Mouse (Mus musculus) hindbrain, embryonic 16.5 days (tissue): ENCODE measurements around the gene Wdr78. TPM values are rescaled to one million over a fixed set of nuclear protein-coding genes. Genes with fewer than 3 reads are reported as not detected.

Experiments used
- ATAC-seq: fragments of 200-750 bp; cut with Nextera tagmentation; 2 replicates; pipeline ENCODE4 v1.8.0; 2017; ENCODE audit warnings: moderate TSS enrichment, moderate library complexity
- H3K27ac ChIP-seq: fragments of 300-500 bp; sonication (generic); 2 replicates; pipeline ENCODE4 v1.5.1; 2014; ENCODE audit warnings: low read depth, mild to moderate bottlenecking, control low read depth, low read length, moderate library complexity
- H3K27me3 ChIP-seq: fragments of 300-500 bp; sonication (generic); replicated peaks from 2 replicates; pipeline ENCODE4 v1.6.1; 2014; ENCODE audit warnings: low read length; ENCODE audit not compliant: control insufficient read depth, insufficient read depth
- H3K36me3 ChIP-seq: fragments of 300-500 bp; sonication (generic); 2 replicates; pipeline ENCODE4 v1.6.1; 2014; ENCODE audit warnings: mild to moderate bottlenecking, low read length, moderate library complexity, mixed read lengths; ENCODE audit not compliant: control insufficient read depth, insufficient read depth
- H3K4me1 ChIP-seq: fragments of 300-500 bp; sonication (generic); 2 replicates; pipeline ENCODE4 v1.6.1; 2014; ENCODE audit warnings: low read depth, low read length; ENCODE audit not compliant: control insufficient read depth, insufficient read depth
- H3K4me2 ChIP-seq: fragments of 300-500 bp; sonication (generic); 2 replicates; pipeline ENCODE4 v1.6.1; 2014; ENCODE audit warnings: mild to moderate bottlenecking, low read length, control low read depth, moderate library complexity
- H3K4me3 ChIP-seq: fragments of 300-500 bp; sonication (generic); 2 replicates; pipeline ENCODE4 v1.5.1; 2014; ENCODE audit warnings: mild to moderate bottlenecking, low read length, control low read depth, moderate library complexity
- H3K9ac ChIP-seq: fragments of 300-500 bp; sonication (generic); 2 replicates; pipeline ENCODE4 v1.6.1; 2014; ENCODE audit warnings: low read depth, mild to moderate bottlenecking, control low read depth, low read length, moderate library complexity
- H3K9me3 ChIP-seq: fragments of 300-500 bp; sonication (generic); 2 replicates; pipeline ENCODE4 v1.6.1; 2014; ENCODE audit warnings: mild to moderate bottlenecking, low read length, moderate library complexity; ENCODE audit not compliant: control insufficient read depth
- WGBS: fragments of 180-500 bp; shearing (Covaris S2); extraction: QIAGEN DNeasy Blood & Tissue Kit; methylation state at CpG from one replicate; pipeline ENCODE4 v1.1.7; 2014; 5-methylcytosine and 5-hydroxymethylcytosine counted together
- polyA plus RNA-seq: library from polyadenylated mRNA; unstranded; fragments of >200 nt; fragmentation: Nextera tagmentation; extraction: Ambion mirVana; gene quantifications from 2 replicates; pipeline ENCODE4 v1.2.1, GENCODE M21; 2015

Gene Wdr78
- polyA plus RNA-seq, 1 experiment from 2014 or later = 5.5 TPM

DNA sequence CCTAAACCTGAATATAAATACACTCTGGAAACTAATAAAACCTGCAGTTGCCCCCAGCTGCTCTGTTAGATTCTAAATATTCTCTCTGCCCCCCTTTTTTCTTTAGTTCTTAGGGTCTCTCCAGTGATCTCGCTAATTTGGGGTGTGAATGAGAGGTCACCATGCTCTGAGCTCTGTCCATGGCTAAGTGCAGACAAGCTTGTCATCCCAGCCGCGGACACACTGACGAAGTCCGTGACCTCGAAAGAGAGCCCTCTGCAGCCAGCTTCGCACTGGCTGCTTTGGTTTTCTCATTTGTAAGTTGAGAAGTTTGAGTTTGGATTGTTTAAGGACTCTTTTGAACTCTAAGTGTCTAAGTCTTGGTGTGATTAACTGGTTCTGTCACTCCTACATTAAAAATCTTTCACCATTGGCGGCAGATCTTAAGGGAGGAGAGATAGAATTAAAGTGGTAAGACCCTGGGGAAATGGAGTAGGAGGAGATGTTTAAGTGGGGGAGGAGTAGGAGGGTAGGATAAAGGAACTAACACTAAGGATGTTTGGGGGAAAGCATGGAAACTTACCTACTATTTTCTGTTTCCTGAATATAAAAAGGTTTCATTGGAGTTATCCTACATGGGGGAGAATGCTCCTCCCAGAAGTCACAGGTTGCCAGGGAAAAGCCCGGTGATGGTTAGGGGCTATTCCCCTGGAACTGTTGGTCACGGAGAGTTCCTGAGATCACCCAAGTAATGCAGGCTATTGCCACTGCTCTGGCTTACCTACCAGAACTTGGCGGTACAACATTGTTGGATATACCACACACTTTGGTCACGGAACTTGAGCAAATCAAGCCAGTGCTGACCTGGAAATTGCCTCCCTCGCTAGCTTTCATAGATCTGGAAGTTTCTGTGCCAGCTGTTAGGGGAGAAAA, 85.9 kb downstream of the Wdr78 start:
- WGBS = 78% methylated on average over 13 of the region's 13 CpGs
- no peaks in the 10 kb centered on the region for H3K27me3 ChIP-seq

GRCm38 (mm10) chr4:103027745-103028144, 86.6 kb downstream of the Wdr78 start:
- ATAC-seq = no peak
- Histone ChIP-seq H3K27ac (no peak overlapping the region), H3K4me2 (no peak overlapping the region), H3K27me3 (no peaks in the 10 kb centered on the region), H3K4me3 (no peak overlapping the region), H3K36me3 (no peaks in the 10 kb centered on the region), H3K9ac (no peak overlapping the region), H3K9me3 (no peaks in the 10 kb centered on the region), H3K4me1 (no peaks in the 10 kb centered on the region)
- WGBS = 88% methylated on average over 7 of the region's 7 CpGs

More for the DNA sequence above, 85.9 kb downstream of the Wdr78 start:
- H3K36me3 ChIP-seq = no peaks in the 10 kb centered on the region
- no peak overlapping the region for H3K4me3 ChIP-seq
- H3K4me2 ChIP-seq = no peak overlapping the region
- ATAC-seq = no peak
- no peak overlapping the region for H3K9ac ChIP-seq
- no peaks in the 10 kb centered on the region for H3K9me3 ChIP-seq
- H3K27ac ChIP-seq = no peak overlapping the region
- H3K4me1 ChIP-seq = no peaks in the 10 kb centered on the region

DNA sequence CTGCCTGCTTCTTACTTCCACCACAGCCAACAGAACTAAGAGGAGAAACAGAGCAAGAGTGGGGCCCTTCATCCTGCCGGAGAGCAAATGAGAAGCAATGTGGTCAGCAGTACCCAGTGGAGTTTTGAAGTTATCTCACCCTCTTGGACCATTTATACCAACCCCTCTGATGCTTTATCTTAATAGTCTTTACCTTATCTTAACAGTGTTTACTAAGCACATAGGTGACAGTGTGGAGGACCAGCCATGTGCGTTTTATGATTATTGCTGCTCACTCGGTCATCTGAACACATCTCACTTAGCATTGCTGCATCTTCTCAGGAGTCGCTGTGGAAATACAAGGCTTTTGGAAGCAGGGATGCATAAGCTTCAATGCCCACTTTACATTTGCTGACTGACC, 87.7 kb downstream of the Wdr78 start, which contains the start of gene Insl5:
Gene Insl5 (minus strand): TSS at position 222 of the 400 bp plus-strand sequence.
- H3K4me2 ChIP-seq = no peak within 1 kb of the TSS
- no peak within 1 kb of the TSS for H3K4me3 ChIP-seq
- 96% methylated on average over 4 of the region's 4 CpGs for WGBS
- no peaks in the 10 kb centered on the region for H3K27me3 ChIP-seq
- no peaks in the 10 kb centered on the region for H3K36me3 ChIP-seq
- H3K9me3 ChIP-seq = no peaks in the 10 kb centered on the region
- H3K4me1 ChIP-seq = no peaks in the 10 kb centered on the region
- ATAC-seq = no peak
- no peak within 1 kb of the TSS for H3K9ac ChIP-seq
- no peak within 1 kb of the TSS for H3K27ac ChIP-seq

GRCm38 (mm10) chr4:103013490-103013889, 100.9 kb downstream of the Wdr78 start:
- peak; percentile 9; the same call in 1 of the 2 replicates for ATAC-seq
- 11% methylated on average over 4 of the region's 4 CpGs for WGBS

GRCm38 (mm10) chr4:103011823-103012222, 102.5 kb downstream of the Wdr78 start:
- Histone ChIP-seq H3K9me3 (no peaks in the 10 kb centered on the region), H3K27ac (peak overlapping the region; percentile 16; the same call in 1 of the 2 replicates), H3K27me3 (no peaks in the 10 kb centered on the region), H3K36me3 (no peaks in the 10 kb centered on the region), H3K4me1 (peaks cover 8% of the 10 kb centered on the region), H3K4me3 (no peak overlapping the region), H3K9ac (0 out of 2 replicates have a peak overlapping the region, but pooled peaks have one; percentile 28), H3K4me2 (peak overlapping the region; percentile 32; the same call in 1 of the 2 replicates)
- 31% methylated on average over 7 of the region's 7 CpGs for WGBS
- ATAC-seq = peak; percentile 88

More at GRCm38 (mm10) chr4:103013490-103013889, 100.9 kb downstream of the Wdr78 start:
- Histone ChIP-seq H3K4me3 (no peak overlapping the region), H3K27me3 (no peaks in the 10 kb centered on the region), H3K9me3 (no peaks in the 10 kb centered on the region), H3K4me2 (peak overlapping the region; percentile 13; the same call in 1 of the 2 replicates), H3K4me1 (peaks cover 8% of the 10 kb centered on the region), H3K36me3 (no peaks in the 10 kb centered on the region), H3K9ac (no peak overlapping the region), H3K27ac (no peak overlapping the region)

DNA sequence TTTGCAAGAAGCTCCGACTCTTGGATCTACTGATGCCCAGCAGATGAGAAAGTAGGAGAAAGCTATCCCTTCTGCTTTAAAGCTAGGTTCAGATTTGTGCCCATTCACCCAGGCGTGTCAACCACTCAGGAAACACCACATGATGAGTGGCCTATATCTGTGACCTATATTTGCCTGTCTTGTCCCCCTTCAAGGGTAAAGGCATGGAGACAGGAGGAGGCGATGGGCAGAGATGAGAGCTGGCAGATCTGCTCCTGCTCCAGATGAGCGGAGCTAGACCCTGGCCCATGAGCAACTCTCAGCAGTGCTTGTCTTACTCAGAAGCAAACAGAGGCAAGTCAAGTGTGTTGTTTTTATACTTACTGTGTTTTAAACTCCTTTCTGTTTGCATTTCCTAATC, 103.6 kb downstream of the Wdr78 start:
- WGBS = 93% methylated on average over 4 of the region's 4 CpGs
- Histone ChIP-seq H3K4me3 (no peak overlapping the region), H3K9me3 (no peaks in the 10 kb centered on the region), H3K27me3 (no peaks in the 10 kb centered on the region), H3K27ac (no peak overlapping the region), H3K36me3 (no peaks in the 10 kb centered on the region), H3K4me1 (peaks cover 8% of the 10 kb centered on the region), H3K4me2 (no peak overlapping the region), H3K9ac (no peak overlapping the region)
- no peak for ATAC-seq

GRCm38 (mm10) chr4:103006943-103007418, 107.4 kb downstream of the Wdr78 start:
- Histone ChIP-seq H3K9me3 (no peaks in the 10 kb centered on the region), H3K4me3 (no peak overlapping the region), H3K36me3 (no peaks in the 10 kb centered on the region), H3K4me1 (peaks cover 3% of the 10 kb centered on the region), H3K27me3 (no peaks in the 10 kb centered on the region), H3K9ac (no peak overlapping the region), H3K4me2 (no peak overlapping the region), H3K27ac (no peak overlapping the region)
- 20% methylated on average over 4 of the region's 4 CpGs for WGBS
- ATAC-seq = no peak

GRCm38 (mm10) chr4:103006266-103006665, 108.1 kb downstream of the Wdr78 start:
- H3K9me3 ChIP-seq = no peaks in the 10 kb centered on the region
- H3K27me3 ChIP-seq = no peaks in the 10 kb centered on the region
- no peak overlapping the region for H3K9ac ChIP-seq
- no peak for ATAC-seq
- H3K4me2 ChIP-seq = no peak overlapping the region
- H3K27ac ChIP-seq = no peak overlapping the region
- no peaks in the 10 kb centered on the region for H3K36me3 ChIP-seq
- no peak overlapping the region for H3K4me3 ChIP-seq
- H3K4me1 ChIP-seq = no peaks in the 10 kb centered on the region; the same call in 1 of the 2 replicates
- 69% methylated on average over 5 of the region's 5 CpGs for WGBS

GRCm38 (mm10) chr4:103005190-103005945, 109.0 kb downstream of the Wdr78 start:
- Histone ChIP-seq H3K9ac (no peak overlapping the region), H3K4me2 (no peak overlapping the region), H3K27me3 (no peaks in the 10 kb centered on the region), H3K27ac (no peak overlapping the region), H3K36me3 (no peaks in the 10 kb centered on the region), H3K9me3 (no peaks in the 10 kb centered on the region), H3K4me1 (no peaks in the 10 kb centered on the region; the same call in 1 of the 2 replicates), H3K4me3 (no peak overlapping the region)
- WGBS = 58% methylated on average over 15 of the region's 15 CpGs
- ATAC-seq = no peak
